Comparison of ENCODE assay signal across 11 mouse cellular contexts in the genomic region with DNA sequence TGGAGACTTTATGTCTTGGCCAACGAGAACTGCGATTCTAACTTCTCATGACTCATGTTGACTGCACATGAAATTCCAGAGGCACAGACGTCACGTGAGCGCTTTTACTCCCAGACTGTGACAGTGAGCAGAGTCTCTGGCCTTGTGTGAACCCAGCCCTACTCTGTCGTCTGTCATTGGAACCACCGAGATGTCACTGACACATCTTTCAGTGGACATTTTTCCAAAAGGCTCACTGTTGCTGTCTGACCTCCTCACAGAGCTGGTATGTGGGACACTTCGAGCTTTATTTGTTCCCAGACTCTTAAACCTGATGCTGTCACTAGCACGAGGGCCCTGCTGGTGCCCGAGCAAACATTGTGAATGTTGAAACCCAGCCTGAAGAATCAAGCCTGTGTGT.
DNase-seq lines count a peak whose midpoint lies in the region.
"Had no signal": no experiment of that assay in that cellular context is flagged by ENCODE, and none has a peak within 500 bp of the region (broad histone marks: within the 10 kb centered on the region; RNA-seq: fewer than 3 reads in every experiment).

No protein-coding gene starts in this region.

- intact Hi-C loops in heart, postnatal 10 days (cut with DNase I): loop anchor here (2.0 to 10.0 kb wide), 7 partner anchors 78 to 538 kb away; no protein-coding TSS in a partner anchor

- DNase-seq in adrenal gland, adult 8-10 months: peak; percentile 14
- peak; percentile 45 for DNase-seq in fibroblast of lung, adult 2 months (ENCODE audit: low read depth)
- DNase-seq in heart, postnatal 10 days: peak; percentile 74 to 82
- DNase-seq in lung, postnatal 14 days: peak; percentile 55
- DNase-seq in urinary bladder, adult 18-20 months (ENCODE audit: low spot score in 2 of 2): no peak
- DNase-seq in T-cell, adult 2 months (ENCODE audit: low spot score): no peak
- DNase-seq in kidney, postnatal 4 days: no peak
- DNase-seq: cerebellum, postnatal 25 days; gastrocnemius, postnatal 14 days; layer of hippocampus, adult 9-11 months; thymus, postnatal 25 days had no signal

Comparison
In these comparisons a context has a peak if more than half of its experiments do, and no peak if none do; other contexts are left out.
1. DNase-seq: peak in adrenal gland, adult 8-10 months (single experiment), fibroblast of lung, adult 2 months (single experiment), heart, postnatal 10 days (2 of 2) and lung, postnatal 14 days (single experiment); none in urinary bladder, adult 18-20 months (0 of 2), T-cell, adult 2 months (single experiment) and kidney, postnatal 4 days (0 of 2).